Mouse (Mus musculus) hindlimb bud, embryonic 11.5 days (tissue): ENCODE measurements around the gene Treml1.

Experiments used
- DNase-seq: peaks from one replicate; pipeline ENCODE4 v3.0.0-alpha.2; 2012; ENCODE audit warnings: low read depth, low spot score; ENCODE audit errors: extremely low spot score

Treml1 gene

GRCm38 (mm10) chr17:48357892-48358291 lies 1.8 kb upstream of the Treml1 start:
- no peak for DNase-seq

GRCm38 (mm10) chr17:48360462-48360861 lies 746 bp downstream of the Treml1 start:
- no peak for DNase-seq

- DNase-seq = no peak
These were observed 2.6 kb downstream of the Treml1 start for GRCm38 (mm10) chr17:48362346-48362745.

- DNase-seq = no peak
These were observed 3.2 kb downstream of the Treml1 start for GRCm38 (mm10) chr17:48362966-48363365.

- DNase-seq = no peak
These were observed 3.8 kb downstream of the Treml1 start for GRCm38 (mm10) chr17:48363421-48363965.

GRCm38 (mm10) chr17:48365511-48366155 lies 5.9 kb downstream of the Treml1 start:
- DNase-seq = no peak

- DNase-seq = no peak
These were observed 7.1 kb downstream of the Treml1 start for GRCm38 (mm10) chr17:48366806-48367205.

GRCm38 (mm10) chr17:48371621-48372020 lies 11.9 kb downstream of the Treml1 start:
- DNase-seq = no peak

- no peak for DNase-seq
These were observed 13.3 kb downstream of the Treml1 start for GRCm38 (mm10) chr17:48372987-48373386.

- no peak for DNase-seq
These were observed 16.4 kb downstream of the Treml1 start for GRCm38 (mm10) chr17:48376102-48376501.

- DNase-seq = no peak
These were observed 19.3 kb downstream of the Treml1 start for GRCm38 (mm10) chr17:48379050-48379449.

- DNase-seq = no peak
These were observed 26.2 kb downstream of the Treml1 start for GRCm38 (mm10) chr17:48385786-48386461.

- DNase-seq = no peak
These were observed 28.9 kb downstream of the Treml1 start for GRCm38 (mm10) chr17:48388666-48389065.

- no peak for DNase-seq
These were observed 29.7 kb downstream of the Treml1 start for GRCm38 (mm10) chr17:48389442-48389841.

GRCm38 (mm10) chr17:48391446-48391845 lies 31.7 kb downstream of the Treml1 start:
- DNase-seq = no peak

GRCm38 (mm10) chr17:48392616-48393015 lies 32.9 kb downstream of the Treml1 start:
- DNase-seq = no peak

- DNase-seq = no peak
These were observed 42.0 kb downstream of the Treml1 start for GRCm38 (mm10) chr17:48401710-48402109.

- DNase-seq = no peak
These were observed 43.0 kb downstream of the Treml1 start for GRCm38 (mm10) chr17:48402751-48403150.

GRCm38 (mm10) chr17:48403848-48404247 lies 44.1 kb downstream of the Treml1 start:
- DNase-seq = no peak

- no peak for DNase-seq
These were observed 45.0 kb downstream of the Treml1 start for GRCm38 (mm10) chr17:48404706-48405105.

GRCm38 (mm10) chr17:48407154-48407553 lies 47.4 kb downstream of the Treml1 start:
- DNase-seq = no peak

- no peak for DNase-seq
These were observed 48.3 kb downstream of the Treml1 start for GRCm38 (mm10) chr17:48407910-48408525.
